Mouse (Mus musculus): ENCODE measurements around the gene Hes7.
A peak's percentile ranks its signal among the peaks of the same experiment; 100 is the strongest.

The Hes7 gene

DNA sequence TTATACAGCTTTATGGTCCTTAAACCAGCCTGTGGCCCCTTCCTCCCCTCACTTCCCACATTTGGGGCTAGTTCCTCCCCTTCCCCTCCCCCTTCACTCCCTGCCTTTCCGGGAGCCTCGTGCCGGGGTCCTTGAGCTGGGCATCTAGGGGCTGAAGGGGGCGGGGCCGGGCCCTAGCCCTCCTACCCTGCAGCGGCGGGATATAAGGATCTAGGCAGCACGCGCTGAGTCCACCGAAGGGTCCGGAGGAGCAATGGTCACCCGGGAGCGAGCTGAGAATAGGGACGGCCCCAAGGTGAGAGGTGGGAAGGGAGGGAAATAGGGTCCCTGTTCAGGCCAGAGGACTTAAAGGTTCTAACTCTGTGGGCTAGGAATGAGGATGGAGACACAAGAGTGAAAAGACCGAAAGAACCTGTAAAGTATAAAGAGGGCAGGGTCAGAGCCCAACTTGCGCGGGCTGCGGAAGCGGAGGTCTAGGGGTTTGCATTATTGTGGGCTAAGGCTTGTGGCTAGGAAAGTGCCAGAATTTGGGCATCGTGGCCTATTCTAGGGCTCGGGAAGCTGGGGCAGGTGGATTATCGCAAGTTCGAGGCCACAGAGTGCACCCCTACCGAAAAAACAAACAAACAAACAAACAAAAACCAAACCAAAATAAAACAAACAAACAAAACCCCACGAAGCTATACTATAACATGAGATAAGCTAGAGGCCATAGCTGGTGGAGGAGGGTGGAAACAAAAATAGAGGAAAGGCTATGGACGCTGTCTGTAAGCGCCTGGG, at the start of gene Hes7:
TSS of gene Hes7 (plus strand) at position 184 of the 780 bp plus-strand sequence.
- no peak for DNase-seq (ENCODE audit: low spot score in 2 of 2)

DNA sequence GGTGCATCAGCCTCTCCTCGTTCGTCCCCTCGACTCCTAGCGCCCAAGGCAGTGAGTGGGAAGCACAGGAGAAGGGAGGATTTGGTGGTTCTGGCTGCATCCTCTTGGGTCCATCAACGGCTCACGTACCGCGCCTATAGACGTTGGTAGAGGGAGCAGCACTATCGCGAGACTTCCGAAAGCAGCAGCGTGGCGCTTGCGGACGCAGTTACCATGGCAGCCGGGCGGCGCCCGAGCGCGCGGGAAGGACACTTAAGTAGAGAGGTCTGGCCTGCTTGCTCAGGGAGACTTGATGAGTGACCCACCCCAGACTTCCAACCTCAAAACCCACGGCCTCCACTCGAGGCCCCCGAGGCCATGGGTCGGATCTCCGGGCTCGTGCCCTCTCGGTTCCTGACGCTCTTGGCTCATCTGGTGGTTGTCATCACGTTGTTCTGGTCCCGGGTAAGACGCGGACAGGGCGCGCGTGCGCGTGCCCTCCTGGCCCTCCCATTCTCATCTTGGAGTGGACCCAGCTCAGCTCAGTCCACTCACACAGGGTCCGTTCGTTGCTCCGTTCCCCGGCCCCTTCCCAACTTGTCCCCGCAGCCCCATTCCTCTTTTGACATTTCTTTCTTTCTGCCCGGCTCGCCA, 49.5 kb upstream of the Hes7 start, which contains the start of gene Tmem107:
TSS of gene Tmem107 (plus strand) at position 217 of the 633 bp plus-strand sequence.
- DNase-seq (ENCODE audit: low spot score in 2 of 2): peak; percentile 88 to 92

DNA sequence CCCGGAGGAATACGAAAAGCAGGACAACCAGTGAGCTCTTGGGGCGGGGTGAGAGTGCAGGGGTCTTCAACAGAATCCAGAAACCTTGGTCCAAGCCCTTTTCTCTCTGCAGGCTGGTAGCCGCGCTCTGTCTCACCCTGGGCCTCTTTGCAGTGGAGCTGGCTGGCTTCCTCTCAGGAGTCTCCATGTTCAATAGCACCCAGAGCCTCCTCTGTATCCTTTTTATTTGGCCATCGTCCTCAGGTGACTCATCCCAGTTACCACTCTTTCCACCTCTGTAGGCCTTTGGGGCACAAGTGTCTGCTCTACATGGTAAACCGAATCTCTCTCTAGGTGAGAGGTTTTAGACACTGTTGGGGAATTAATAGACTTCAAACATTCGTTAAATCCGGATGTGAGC, 48.9 kb upstream of the Hes7 start:
- no peak for DNase-seq (ENCODE audit: low spot score in 2 of 2)

DNA sequence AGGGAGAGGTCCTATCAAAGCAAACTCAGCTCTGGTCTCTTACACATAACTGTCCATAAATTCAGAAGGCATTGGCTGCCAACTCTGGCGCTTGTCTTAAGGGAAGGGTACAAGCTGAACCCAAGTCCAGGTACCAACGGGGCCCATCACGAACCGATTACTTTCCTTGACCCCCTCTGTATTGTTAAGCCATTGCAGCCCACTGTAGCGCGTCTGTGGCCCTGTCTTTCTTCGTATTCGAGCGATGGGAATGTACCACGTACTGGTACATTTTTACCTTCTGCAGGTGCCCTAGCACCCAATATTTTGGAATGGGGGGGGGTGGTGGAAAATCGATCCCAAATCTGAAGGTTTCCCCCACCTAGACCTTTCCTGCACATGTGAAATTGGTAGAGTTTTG, 48.0 kb upstream of the Hes7 start:
- DNase-seq (ENCODE audit: low spot score in 2 of 2): no peak

DNA sequence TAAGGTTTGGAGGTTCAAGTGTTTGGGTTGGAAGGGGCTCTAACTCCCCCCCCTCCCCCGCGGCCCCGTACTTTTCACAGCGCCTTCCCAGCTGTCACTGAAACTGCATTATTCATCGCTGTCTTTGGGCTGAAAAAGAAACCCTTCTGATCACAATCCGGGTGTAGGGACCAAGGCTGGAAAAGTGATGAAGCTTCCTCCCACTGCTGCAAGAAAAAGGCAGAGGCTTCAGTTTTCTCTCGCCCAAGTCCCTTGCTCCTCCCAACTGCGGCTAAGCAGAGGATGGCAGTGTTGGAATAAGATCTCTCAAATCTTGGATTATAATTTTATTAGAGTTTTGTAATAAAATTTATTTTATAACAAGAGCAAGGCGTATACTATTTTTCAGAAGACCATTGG, 47.5 kb upstream of the Hes7 start:
- DNase-seq (ENCODE audit: low spot score in 2 of 2): no peak

DNA sequence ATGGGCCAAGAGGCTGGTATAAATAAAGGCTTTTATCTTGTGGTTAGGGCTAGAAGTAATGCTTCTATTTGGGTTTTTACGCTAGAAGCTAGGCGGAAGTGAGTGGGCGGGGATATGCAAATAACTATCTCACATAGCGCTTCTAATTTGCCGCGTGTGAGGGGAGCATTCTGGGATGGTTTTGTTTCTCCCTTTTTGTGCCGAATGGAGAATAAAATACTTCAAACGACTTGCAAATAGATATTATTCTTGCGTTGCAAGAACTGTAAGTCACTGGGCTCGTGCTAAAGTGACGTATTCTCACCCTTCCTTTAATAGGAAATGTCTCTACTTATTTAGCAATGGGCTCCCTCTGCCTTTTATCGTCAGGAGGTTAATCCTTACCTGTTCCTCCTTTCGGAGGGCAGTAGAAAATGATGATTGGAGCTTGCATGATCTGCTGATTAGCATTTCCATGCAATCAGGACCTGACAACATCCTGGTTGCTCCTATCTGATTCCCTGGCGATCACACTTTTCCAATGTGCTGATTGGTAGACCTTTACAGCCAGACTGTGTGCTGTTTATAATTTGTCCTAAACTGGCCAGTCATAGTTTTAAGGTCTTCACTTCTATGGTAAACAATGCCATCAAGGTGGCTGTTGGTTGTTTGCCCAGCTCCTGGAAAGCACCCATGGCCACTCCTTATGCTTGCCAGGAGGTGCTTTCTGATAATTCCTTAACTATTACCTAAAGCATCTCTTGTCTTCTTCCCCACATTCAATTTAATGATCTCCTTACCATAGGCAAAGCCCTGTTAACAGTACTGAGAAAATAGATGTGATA, 46.9 kb upstream of the Hes7 start:
- peak in 1 of 2 experiments; percentile 72 for DNase-seq (ENCODE audit: low spot score in 2 of 2)

DNA sequence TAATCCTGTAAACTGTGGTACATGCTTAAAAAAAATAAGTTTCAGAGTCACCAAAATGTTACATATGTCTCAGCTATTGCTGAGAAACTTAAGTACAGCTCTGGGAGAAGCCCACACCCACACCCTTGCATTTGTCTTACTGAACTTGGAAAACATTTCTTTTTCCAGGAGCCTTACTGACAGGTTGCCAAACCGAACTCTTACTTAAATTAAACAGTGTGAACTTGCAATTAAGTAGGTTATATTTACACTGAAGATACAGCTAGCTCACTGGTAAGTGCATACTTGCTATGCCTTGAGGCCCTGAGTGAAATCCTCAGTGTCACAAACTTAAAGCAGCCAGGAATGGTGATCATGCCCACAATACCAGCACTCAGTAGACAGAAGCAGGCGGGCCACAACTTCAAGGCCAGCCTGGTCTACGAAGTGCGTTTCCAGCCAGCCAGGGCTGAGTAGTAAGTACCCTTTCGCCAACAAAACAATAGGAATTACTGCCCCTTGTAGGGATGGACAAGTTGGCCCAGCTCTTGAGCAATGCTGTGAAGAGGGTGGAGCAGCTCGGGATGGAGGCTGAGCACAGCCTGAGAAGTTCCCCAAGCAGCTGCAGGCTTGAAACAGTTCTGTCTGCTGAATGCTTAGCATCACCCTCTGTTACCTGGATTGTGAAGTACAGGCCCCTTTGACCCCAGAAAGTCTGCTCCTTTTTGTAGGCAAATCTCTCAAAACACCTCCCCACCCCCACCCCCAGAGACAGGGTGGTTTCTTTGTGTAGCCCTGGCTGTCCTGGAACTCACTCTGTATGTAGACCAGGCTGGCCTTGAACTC, 46.0 kb upstream of the Hes7 start:
- no peak for DNase-seq (ENCODE audit: low spot score in 2 of 2)

DNA sequence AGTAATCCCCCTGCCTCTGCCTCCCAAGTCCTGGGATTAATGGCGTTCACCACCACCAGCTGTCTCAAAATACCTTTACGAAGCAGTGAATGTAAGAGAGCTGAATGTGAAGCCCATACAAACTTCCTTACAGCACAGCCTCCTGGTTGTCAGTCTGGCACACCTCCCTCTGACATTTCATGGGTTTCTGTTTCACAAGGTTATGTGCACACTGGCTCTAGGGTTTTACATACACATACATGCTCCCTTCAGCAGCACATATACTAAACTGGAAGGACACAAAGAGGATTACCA, 45.5 kb upstream of the Hes7 start:
- no peak for DNase-seq (ENCODE audit: low spot score in 2 of 2)

DNA sequence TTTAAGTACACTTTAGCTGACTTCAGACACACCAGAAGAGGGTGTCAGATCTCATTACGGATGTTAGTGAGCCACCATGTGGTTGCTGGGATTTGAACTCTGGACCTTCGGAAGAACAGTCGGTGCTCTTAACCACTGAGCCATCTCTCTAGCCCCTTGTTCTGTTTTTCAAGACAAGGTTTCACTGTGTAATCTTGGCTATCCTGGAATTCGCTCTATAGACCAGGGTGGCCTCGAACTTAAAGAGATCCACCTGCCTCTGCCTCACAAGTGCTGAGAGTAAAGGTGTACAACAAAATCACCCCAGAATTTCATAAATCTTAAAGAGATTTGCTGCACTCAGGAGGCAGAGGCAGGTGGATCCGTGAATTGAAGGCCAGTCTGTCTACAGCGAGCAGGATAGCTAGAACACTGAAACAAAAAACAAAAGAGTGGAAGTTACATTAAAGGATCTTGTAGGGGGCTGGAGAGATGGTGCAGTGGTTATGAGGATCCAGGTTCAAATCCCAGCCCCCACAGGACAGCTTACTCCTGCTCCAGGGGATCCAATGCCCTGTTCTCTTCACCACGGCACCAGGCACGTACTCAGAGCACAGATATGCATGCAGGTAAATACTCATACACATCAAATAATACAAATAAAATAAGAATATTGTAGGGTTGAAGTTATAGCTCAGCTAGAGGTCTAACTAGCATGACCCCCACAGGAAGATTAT, 44.3 kb upstream of the Hes7 start:
- no peak for DNase-seq (ENCODE audit: low spot score in 2 of 2)

DNA sequence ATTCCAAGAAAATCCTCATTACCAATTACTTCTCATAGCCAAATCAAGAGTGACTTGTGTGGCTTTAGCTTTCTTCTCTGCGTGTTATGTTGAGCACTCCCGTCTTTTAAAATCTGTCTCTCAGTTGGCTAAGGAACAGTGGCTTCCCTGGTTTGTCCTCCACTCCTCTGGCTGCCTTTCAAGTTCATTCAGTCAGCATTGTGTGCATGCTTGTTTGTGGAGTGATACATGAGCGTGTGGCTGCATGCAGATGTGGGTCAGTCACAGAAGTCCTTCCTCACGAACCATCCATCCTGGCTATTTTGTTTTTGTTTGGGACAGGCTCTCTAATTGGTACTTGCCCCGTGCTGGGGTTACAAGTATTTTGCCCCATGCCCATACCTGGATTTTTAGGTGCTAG, 43.6 kb upstream of the Hes7 start:
- no peak for DNase-seq (ENCODE audit: low spot score in 2 of 2)

DNA sequence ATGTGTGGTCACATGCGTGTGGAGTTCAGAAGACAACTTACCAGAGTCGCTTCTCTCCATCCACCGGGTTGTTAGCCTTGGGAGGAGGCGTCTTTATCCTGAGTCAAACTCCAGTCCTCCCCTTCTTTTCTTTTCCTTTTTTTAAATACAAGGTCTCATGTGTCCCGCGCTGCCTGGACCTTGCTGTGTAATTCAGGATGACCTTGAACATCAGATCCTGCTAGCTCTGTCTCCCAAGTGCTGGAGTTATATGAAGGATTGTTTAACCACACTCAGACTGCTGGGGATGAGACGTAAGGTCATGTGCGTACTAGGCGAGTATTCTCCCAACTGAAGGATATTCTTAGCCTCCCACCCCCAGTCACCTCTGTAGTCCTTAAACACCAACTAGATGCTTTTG, 42.9 kb upstream of the Hes7 start:
- DNase-seq (ENCODE audit: low spot score in 2 of 2): no peak

DNA sequence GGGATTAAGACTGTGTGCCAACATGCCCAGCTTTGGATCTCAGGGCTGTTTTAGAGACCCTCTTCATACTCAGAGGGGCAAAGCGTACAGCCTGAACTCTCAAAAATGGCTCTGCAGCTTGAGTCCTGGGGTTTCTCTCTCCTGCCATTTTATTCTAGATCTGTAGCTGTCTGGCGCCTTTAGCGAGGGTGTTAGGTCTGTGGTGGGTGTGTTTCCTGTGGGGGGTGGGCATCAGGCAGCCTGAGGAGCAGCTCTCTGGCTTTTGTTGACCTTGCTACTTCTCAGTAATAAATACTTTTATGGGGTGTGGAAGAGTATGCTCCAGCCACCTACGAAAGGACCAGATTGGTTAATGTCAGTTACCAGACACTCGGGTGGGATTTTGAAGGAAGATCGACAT, 42.2 kb upstream of the Hes7 start:
- DNase-seq (ENCODE audit: low spot score in 2 of 2): no peak

DNA sequence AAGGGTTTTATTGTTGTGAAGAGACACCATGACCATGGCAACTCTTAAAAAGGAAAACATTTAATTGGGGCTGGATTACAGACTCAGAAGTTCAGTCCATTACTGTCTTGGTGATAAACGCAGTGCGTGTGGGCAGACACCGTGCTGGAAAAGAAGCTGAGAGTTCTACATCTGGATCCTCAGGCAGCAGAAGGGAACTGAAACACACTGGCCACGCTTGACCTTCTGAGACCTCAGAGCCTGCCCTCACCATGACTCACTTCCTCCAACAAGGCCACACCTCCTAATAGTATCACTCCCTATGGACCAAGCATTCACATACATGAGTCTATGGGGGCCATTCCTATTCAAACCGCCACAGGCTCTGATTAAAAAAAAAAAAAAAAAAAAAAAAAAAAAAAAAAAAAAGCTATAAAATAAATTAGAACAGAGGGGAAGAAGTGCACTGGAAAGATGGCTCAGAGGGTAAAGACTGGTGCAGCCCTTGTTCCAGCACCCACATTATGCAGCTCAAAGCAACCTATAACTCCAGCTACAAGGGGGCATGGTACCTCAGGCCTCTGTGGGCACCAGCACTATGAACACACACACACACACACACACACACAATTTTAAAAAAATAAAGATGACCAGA, 41.3 kb upstream of the Hes7 start:
- DNase-seq (ENCODE audit: low spot score in 2 of 2): no peak

DNA sequence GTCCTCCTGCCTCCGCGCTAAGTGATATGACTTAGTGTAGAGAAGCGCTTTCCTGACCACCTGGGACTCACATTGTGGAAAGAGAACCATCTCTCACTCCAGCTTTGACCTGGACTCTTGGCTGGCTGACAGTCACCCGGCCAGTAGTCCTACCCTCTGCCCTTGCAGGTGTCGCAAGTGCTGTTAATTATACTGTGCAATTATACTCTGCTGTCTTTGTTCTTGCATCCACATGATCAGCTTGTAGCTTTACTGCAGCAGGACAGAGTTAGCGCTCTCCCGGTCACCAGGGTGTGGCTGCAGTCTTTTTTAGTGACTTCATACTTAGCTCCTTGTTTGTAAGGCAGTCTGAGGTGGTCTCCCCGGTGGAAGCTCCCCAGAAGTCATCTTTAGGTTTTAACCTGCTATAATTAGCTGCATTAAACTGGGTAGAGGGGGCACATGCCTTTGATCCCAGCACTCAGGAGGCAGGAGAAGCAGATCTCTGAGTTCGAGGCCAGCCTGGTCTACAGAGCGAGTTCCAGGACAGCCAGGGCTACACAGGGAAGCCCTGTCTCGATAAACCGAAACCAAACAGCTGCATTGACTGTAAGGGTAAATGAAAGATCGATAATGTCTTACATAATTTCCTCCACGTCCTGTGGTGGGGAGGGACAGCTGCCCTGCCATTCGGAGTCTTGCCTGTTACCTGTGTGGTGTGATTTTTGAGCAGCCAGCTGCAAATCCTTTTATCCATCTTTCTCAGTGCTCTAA, 39.9 kb upstream of the Hes7 start:
- no peak for DNase-seq (ENCODE audit: low spot score in 2 of 2)

DNA sequence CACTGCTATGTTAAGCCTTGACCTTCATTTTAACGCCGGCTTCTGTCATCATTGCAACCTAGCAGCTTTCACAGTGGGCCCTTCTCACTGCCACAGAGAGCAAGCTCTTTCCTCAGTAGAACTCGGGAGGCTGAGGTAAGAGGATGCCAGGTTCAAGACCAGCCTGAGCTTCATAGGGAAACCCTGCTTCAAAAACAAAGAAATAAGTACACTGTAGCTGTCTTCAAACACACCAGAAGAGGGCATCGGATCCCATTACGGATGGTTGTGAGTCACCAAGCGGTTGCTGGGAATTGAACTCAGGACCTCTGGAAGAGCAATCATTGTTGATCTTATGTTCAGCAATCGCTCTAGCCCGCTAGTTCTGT, 39.4 kb upstream of the Hes7 start:
- DNase-seq (ENCODE audit: low spot score in 2 of 2): no peak

DNA sequence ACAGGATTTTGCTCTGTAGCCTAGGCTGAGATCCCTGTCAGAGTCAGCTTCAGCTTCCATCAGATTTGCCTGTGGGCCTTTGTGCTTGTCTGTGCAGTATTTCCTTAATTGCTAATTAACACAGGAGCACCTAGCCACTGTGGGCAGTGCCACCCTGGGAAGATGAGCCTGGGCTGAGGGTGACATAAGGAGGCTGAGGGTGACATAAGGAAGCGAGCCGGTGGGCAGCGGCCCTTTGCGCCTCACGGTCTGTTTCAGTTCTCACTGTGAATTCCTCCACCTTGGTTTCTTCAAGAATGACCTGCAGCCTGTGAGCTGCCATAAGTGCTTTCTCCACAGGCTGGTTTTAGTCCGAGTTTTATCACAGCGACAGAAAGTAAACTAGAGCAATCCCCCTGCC, 38.6 kb upstream of the Hes7 start:
- DNase-seq (ENCODE audit: low spot score in 2 of 2): no peak

DNA sequence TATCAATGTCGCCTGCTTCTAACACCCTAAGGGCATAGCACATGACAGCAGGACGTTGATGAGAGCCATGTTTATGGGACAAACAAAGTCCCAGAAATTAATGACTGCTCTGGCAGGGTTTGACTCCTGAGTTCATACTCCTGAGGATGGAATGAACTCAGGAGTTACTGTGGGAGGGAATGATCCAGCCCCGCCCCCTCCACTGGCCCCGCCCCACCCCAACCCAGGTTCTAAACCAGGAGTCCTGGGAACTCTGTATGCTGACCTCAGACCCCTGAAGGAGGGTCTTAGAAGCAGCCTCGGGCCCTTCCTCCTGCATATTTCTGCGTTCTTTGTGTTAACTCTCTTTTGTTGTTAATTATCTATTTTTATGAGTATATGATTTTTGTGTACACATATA, 34.6 kb upstream of the Hes7 start:
- DNase-seq (ENCODE audit: low spot score in 2 of 2): no peak

DNA sequence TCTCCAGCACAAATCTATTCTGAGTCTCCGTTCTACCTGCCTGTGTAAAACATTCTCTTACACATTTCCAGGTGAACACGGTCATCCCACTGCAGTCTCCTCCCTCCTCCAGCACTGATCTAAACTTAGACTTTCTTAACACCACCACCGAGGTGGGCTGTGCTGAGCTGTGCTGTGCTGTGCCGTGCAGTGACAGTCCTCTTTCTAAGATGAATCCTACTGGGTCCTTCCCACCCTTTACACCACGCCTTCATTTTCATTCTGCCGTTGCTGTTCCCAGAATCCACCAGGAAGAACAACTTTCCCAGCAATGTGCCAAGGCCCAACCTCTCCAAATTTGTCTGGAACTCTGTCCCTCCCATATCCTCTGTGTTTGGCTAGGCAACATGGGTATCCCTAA, 33.8 kb upstream of the Hes7 start:
- no peak for DNase-seq (ENCODE audit: low spot score in 2 of 2)

DNA sequence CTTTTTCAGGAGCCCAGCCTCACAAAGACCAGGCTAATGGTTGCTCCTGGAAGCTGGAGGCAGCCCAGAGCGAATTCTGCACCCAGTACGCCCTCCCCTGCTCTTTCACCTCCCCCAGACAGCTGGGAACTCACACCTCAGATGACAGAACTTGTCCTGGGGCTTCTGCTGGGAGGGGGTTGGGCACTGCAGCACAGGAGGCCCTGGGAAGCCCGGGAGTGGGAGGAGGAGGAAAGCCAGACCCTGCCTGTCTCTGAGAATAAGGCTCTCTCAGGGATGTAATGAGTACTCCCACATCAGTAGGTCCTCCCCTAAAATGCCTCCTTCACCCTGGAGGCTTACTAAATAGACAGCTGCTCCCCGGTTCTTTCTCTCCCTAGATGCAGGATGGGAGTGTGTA, 33.1 kb upstream of the Hes7 start:
- no peak for DNase-seq (ENCODE audit: low spot score in 2 of 2)

DNA sequence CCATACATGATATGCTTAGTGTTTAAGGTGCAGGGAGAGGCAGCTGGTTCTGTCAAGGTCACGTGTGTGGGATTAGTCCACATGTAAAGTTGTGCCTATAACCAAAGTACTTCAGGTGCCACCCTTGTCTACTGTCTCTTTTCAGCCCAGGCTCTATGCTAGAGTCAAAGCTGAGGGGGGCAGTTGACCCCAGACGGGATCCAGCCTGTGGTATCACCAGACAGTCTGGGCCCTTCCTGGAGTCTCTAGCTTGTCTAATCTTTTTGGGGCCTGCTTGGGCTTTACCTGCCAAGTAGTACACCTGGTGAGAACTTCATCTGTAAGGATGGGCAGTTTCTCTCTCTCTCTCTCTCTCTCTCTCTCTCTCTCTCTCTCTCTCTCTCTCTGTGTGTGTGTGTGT, 32.6 kb upstream of the Hes7 start:
- DNase-seq (ENCODE audit: low spot score in 2 of 2): no peak
